Mouse (Mus musculus): ENCODE results near the gene Palm.

The Palm gene

DNA sequence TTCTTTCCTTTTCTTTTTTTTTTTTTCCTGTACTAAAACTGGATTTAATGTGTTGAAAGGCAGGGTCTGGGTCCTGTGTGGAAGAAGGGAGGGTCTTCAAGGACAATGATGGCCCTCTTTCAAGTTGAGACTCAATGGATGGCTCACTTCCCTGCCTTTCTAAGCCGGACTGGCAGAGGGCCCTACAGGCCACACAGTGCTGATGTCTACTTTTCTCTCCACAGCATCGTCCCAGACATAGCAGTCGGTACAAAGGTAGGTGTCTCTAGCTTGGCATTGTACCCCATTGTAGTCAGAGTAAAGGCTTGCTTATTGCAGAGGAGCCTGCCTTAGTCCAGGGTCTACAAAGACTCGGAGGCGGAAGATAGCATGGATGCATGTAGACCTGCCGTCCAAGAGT lies 62.9 kb downstream of the Palm start:
- DNase-seq (ENCODE audit: low read depth): no peak

DNA sequence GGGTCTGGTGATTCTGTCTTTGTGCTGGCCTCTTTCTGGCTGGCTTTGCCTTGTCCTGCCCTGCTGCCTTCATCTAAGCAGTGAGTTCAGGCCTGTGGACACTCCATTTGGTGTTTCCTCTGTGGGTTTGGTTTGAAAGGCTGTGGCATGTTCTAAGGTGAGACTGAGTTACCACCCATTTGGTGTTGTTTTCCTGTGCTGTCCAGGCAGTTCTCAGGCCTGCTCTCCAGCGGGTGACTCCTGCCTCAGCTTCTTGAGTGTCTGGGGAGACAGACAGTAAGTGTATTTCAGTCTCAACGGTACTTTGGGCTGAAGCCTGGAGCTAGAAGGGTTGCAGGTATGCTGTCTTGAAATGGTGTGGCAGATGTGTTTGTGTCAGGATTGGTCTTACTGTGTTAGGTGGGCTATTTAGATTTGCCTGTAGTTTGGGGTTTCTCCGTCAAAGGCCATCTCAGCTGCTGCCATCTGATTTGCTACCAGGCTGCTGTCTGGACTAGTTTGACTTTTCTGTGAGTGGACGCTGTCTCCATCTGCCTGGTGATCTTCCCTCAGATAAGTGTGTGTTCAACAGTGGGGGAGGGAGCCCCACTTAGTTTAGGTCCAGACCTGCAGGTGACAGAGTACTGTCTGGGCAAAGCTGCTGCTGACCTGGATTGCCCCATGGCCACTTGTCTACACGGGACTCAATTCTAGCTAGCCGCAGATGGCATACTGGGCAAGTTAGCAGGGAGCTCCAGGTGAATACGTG lies 63.5 kb downstream of the Palm start:
- no peak for DNase-seq (ENCODE audit: low read depth)

DNA sequence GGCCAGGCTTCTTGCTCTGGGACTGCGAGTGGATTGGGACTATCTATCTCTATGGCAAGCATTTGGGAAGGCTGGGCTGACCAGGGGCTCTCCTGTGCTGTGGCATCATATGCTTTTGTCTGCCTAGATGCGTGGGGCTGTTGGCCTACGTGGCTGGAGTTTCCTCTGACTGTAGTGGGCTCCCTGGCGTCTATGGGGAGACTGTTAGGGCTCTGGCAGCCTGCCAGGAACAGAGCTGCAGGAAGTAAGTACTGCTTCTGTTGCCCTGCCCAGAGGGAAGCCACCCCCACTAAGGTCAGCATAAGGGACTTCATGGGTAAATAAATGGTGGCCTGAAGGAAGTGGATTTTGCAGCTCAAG lies 64.1 kb downstream of the Palm start:
- DNase-seq (ENCODE audit: low read depth): no peak

DNA sequence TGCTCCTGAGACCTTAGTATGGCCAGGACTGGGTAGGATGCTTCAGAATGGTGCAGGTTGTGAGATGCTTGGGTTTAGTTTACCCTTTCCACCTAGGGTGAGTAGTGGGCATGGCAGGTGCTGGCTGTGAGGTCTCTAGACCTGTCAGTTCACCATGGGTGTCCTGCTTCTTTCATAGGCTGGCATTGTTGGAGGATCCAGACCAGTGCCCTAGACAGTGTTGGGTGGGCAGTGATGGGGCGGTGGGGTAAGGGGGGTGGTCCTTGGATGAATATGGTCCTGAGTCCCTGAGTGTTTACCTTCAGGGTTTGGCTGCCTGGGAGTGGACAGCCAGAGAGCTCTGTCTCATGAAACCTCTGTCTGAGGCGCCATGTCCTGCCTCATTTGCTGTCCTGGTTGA lies 64.5 kb downstream of the Palm start:
- DNase-seq (ENCODE audit: low read depth): no peak

DNA sequence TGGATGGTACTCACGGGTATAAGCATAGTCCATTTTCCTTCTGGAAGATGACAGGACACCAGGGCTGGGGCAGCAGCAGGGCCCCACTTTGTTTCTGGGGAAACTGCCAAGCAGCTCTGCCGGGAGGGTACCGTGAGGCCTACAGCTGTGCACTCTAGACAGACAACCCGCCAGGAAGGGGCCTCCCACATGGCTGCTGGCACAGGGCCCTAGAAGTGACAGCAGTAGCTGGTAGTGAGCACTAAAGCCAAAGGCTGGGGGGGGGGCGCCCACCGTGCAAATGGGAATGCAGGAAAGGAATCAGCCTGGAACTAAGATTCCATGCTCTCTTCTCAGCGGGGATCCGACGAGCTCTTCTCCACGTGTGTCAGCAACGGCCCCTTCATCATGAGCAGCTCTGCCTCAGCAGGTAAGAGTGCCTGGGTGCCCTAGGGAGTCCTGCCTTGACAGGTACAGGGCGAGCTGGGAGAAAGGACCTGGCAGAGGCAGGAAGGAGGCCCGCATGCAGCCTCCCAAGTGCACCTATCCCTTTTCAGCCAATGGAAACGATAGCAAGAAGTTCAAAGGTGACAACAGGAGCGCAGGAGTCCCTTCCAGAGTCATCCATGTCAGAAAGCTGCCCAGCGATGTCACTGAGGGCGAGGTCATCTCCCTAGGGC lies 65.2 kb downstream of the Palm start:
- no peak for DNase-seq (ENCODE audit: low read depth)

DNA sequence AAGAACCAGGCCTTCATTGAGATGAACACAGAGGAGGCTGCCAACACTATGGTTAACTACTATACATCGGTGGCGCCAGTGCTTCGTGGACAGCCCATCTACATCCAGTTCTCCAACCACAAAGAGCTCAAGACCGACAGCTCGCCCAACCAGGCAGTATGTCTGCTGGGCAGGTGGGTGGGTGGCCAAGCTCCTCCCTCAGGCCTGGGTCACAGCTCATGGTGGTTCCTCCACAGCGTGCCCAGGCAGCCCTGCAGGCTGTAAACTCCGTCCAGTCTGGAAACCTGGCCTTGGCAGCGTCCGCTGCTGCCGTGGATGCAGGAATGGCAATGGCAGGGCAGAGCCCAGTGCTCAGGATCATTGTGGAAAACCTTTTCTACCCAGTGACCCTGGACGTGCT lies 65.7 kb downstream of the Palm start:
- no peak for DNase-seq (ENCODE audit: low read depth)

DNA sequence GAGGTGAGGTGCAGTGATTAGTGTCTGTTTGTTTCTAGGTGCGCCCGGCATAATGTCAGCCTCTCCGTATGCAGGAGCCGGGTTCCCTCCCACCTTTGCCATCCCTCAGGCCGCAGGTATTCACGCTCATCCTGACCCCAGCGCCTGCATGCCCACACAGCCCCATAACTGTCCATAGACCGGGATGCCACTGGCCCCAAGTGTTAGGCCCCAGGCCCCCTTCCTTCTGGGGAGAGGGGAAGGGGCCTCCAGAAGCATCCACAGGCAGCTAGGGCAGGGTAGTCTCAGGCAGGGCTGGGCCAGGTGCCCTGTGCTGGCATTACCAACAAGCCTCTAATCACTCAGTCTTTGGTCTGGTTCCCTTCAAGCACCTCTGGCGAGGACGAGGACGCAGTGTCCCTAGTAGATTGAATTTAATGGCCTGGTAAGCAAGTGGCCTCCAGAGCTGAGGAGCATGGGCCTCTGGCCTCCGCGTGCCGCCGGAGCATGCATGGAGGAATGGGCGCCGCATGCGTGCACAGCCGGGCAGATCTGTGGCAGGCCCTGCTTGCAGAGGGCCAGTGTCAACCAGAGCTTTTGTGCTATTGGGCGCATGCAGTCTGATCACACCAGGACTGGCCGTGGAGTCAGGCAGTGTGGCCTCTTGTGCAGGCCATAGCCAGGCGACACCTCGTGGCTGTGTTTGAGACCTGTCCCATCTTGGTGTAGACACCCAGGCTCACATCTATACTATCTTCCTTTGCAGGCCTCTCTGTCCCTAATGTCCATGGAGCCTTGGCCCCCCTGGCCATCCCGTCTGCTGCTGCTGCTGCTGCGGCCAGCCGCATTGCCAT lies 66.9 kb downstream of the Palm start:
- no peak for DNase-seq (ENCODE audit: low read depth)

DNA sequence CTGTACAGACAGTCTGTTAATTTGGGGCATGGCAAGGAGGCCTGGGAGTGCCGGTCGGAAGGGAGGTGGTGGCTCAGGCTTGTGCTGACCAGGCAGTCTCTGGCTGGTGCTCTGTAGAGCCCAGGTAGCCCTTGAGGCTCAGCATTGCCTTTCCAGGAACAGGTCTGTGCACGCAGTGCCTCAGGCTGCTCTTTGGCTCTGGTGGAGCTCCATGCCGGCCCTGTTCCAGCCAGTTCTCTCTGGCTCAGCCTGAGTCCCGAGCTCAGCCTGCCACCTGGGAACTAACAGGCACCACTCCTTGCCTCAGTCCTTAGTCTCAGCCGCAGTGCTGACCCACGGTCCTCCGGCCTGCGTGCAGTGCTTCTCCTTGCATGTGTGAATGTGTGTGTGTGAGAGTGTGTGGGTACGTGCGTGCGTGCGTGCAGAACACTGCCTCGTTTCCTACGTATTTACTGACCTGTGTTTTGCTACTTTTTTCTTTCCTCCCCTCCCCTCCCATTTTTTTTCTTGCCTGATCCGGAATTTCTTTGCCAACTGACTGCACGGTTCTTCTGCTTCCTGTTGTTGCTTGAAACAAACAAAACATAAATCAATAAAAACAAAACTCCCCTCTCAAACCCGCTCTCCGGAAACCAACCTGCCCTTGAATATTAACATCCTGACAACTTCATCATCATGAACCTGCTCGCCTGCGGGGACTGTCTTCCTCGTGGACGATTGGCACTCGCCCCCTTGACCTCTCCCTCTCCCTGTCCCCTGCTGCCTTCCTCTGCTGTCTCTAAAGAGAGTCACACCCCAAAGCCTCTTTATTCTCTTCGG lies 68.1 kb downstream of the Palm start:
- DNase-seq (ENCODE audit: low read depth): no peak

DNA sequence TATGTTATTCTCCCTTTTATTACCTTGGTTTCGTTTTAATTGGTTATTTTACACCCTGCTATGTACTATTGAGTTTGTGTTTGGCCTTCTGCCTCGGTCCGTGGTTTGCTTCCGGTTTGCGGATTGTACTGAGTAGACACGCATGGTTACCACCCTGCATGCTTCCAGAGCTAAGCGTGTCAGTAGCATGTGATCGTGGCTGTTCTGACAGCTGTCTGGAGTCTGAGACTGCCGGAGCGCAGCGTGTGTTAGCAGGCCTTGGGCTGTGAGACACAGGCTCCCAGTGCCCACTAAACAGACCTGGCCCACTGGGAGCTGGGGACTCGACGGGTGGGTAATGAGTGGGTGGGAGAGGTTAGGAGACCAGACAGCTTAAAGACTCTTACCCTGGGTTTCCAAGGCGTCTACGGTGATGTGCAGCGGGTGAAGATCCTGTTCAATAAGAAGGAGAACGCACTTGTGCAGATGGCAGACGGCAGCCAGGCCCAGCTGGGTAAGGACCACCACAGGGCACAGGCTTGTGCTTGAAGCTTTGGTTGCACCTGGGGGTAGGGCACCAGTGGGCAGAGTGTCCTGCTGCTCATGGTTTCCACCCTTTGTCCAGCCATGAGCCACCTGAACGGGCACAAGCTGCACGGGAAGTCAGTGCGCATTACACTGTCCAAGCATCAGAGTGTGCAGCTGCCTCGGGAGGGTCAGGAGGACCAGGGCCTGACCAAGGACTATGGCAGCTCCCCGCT lies 68.8 kb downstream of the Palm start:
- DNase-seq (ENCODE audit: low read depth): no peak

DNA sequence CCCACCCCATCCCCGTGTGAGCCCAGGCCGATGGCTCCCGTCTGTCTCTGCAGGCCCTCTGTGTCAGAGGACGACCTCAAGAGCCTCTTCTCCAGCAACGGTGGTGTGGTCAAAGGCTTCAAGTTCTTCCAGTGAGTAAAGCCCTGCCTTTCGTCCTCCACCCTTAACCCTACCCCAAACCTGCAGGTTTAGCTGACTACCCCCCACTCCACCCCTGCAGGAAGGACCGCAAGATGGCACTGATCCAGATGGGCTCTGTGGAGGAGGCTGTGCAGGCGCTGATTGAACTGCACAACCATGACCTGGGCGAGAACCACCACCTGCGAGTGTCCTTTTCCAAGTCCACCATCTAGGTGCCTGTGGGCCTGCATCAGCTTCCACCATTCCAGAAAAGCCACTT lies 69.6 kb downstream of the Palm start:
- DNase-seq (ENCODE audit: low read depth): no peak

DNA sequence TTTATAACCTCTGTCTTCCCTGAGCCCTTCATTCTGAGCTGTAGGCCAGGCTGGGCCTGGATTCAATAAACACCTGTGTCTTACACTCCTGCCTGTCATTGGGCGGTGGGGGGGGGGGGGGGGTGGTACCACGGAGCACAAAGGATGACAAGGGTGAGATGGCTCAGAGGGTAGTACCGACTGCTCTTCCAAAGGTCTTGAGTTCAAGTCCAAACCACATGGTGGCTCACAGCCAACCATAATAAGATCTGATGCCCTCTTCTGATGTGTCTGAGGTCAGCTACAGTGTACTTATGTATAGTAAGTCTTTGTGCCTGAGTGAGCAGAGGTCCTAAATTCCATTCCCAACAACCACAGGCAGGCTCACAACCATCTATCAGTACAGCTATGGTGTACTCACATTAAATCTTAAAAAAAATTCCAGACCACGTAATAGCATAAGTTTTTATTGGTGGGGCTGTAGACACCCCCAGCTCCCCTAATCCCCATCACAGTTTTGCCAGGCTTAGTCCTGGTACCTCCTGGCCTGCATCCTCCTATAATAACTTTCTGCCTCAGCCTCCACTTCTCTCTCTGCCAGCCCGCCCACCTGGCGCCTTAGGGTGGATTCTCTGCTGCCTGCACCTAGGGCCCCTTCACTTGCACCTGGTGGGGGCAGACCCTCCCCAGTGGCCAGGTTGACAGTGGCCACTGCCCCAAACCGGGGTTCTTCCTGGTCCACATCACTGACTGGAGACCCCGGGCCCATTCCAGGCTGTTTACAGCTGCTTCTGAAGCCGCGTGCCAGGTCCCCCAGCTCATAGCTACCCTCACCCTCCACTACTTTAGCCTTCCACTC lies 71.2 kb downstream of the Palm start:
- DNase-seq (ENCODE audit: low read depth): no peak

DNA sequence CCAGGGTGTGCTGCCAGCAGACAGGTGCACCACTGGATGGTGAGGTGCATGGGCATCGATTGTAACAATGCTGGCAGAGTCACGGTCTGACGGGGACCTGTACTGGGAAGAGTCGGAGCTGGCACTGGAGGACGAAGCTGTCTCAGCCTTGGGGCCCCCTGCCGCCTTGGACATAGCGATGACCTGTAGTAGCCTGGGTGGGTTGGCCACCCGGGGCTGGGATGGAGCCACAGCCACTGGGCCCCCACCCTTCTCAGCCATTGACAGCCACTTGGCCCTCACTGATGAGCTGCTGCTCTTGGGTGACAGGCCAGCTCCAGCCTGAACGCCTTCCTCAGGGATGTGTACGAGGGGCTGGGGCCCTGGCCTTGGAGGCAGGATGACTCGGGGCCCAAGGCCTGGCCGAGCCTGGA lies 71.8 kb downstream of the Palm start:
- no peak for DNase-seq (ENCODE audit: low read depth)

DNA sequence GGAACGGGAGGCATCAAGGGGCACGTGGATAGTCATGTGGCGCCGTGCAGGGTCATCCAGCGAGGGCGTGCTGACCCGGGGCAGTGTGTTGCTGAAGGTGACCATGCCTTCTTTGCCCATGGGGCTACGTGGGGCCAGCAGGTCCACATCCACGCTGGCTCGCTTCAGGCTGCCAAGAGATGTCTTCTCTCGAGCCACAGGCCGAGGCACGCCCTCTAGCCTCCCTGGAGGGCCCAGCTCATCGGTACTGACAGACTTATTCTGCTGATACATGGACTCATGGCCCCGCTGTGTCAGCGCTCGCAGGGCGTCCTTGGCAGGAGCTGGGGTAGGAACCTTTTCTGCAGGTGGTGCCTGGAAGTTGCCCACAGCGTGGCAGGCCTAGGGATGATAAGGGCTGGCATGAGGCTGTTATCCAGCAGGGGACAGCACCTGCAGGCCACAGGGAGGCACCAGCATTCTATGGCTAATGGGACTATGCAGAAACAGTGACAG lies 72.5 kb downstream of the Palm start:
- no peak for DNase-seq (ENCODE audit: low read depth)

DNA sequence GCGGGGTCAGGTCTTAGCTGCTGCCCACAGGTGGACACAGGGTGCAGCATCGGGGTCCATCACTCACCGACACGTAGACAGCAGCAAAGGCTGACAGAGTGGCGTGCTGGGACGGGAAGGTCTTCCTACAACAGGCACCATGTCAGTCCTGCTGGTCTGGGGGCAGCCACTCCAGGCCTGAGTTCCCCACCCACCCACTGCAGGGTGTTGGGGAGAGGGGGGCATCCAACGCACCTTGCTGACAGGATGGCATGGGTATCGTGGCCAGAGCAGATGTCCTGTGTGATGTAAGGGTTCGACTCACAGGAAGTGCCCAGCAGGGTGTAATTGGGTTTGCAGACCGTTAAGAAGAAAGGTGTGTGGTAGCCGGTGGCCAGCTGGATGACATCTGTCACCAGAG lies 73.2 kb downstream of the Palm start:
- no peak for DNase-seq (ENCODE audit: low read depth)

All from c-Kit-positive CD71-positive TER-119-negative erythroid progenitor cells, embryonic 14.5 days (primary cell).